36 mouse cellular contexts compared by ENCODE assay signal in genomic region chr5:139320424-139320823, GRCm38 (mm10). TPM values are rescaled to one million over a fixed set of nuclear protein-coding genes. Genes with fewer than 3 reads are reported as not detected.
DNase-seq lines count a peak whose midpoint lies in the region; ATAC-seq and TF ChIP-seq lines count a peak whose summit lies in the region.
"Had no signal": no experiment of that assay in that cellular context is flagged by ENCODE, and none has a peak within 500 bp of the region (broad histone marks: within the 10 kb centered on the region; RNA-seq: fewer than 3 reads in every experiment).

No protein-coding gene starts in this region.

- TF ChIP-seq CTCF in left cerebral cortex, adult 2 months (IDR thresholded peaks at IDR 0.05) = no peak

- no peak overlapping the region for H3K4me3 ChIP-seq in kidney, embryonic 15.5 days (replicated peaks)
- no peak overlapping the region for H3K4me3 ChIP-seq in left cerebral cortex, adult 2 months
- H3K4me3 ChIP-seq: embryonic facial prominence, embryonic 12.5 days; forebrain, embryonic 10.5 days; heart, adult 2 months; heart, embryonic 12.5 days; hindbrain, embryonic 13.5 days; liver, embryonic 13.5 days; midbrain, embryonic 13.5 days had no signal

- no peak overlapping the region for H3K4me2 ChIP-seq in kidney, embryonic 15.5 days
- H3K4me2 ChIP-seq: embryonic facial prominence, embryonic 12.5 days; heart, embryonic 12.5 days; hindbrain, embryonic 13.5 days; liver, embryonic 13.5 days; midbrain, embryonic 13.5 days had no signal

- WGBS in kidney, embryonic 15.5 days = 71% methylated on average over 7 of the region's 7 CpGs

- no peak overlapping the region for H3K27ac ChIP-seq in kidney, embryonic 15.5 days
- peak overlapping the region; percentile 56 for H3K27ac ChIP-seq in left cerebral cortex, adult 2 months
- H3K27ac ChIP-seq: embryonic facial prominence, embryonic 12.5 days; forebrain, embryonic 10.5 days; heart, adult 2 months; hindbrain, embryonic 13.5 days; liver, embryonic 13.5 days; macrophage; midbrain, embryonic 13.5 days had no signal

- DNase-seq in adrenal gland, postnatal 14 days = peak; percentile 38
- DNase-seq in adrenal gland, postnatal 4 days (ENCODE audit: low spot score in 2 of 2) = no peak
- DNase-seq in kidney, adult 18-20 months = peak; percentile 64
- DNase-seq in left cerebral cortex, adult 2 months (ENCODE audit: extremely low spot score in 1 of 2, low spot score in 2 of 2) = no peak
- DNase-seq in left cerebral cortex, adult 9 months (ENCODE audit: low spot score in 2 of 2) = no peak
- DNase-seq in layer of hippocampus, adult 8-10 months (ENCODE audit: low spot score in 2 of 2) = no peak
- DNase-seq: adrenal gland, adult 8-10 months; cerebellum, adult 18-20 months; embryo, embryonic 11 days; heart, adult 2 months; heart, postnatal 4 days; left cerebral cortex, postnatal 4 days; liver, embryonic 13.5 days; lung, adult 2 months; lung, postnatal 10 days; thymus, adult 2 months; thymus, postnatal 36 days had no signal

- H3K9me3 ChIP-seq in kidney, embryonic 15.5 days (replicated peaks) = no peaks in the 10 kb centered on the region
- H3K9me3 ChIP-seq: embryonic facial prominence, embryonic 12.5 days; forebrain, embryonic 10.5 days; heart, embryonic 12.5 days; hindbrain, embryonic 13.5 days; liver, embryonic 13.5 days; midbrain, embryonic 13.5 days had no signal

- no peak overlapping the region for H3K9ac ChIP-seq in kidney, embryonic 15.5 days
- H3K9ac ChIP-seq: embryonic facial prominence, embryonic 12.5 days; heart, embryonic 12.5 days; hindbrain, embryonic 13.5 days; liver, embryonic 13.5 days; midbrain, embryonic 13.5 days had no signal

- intact Hi-C loops in left cerebral cortex, adult 2 months (cut with DNase I) = loop anchor here (5.0 kb wide), 1 partner anchor 118 kb away; the partner anchor contains the start of gene Sun1

- peaks cover 24% of the 10 kb centered on the region for H3K27me3 ChIP-seq in kidney, embryonic 15.5 days
- H3K27me3 ChIP-seq: Patski had no signal

- ATAC-seq in kidney, embryonic 15.5 days (replicated peaks; ENCODE audit: low FRiP score) = no peak
- ATAC-seq: forebrain, embryonic 16.5 days; intestine, embryonic 16.5 days; midbrain, embryonic 13.5 days; Patski had no signal

- peaks cover 33% of the 10 kb centered on the region for H3K4me1 ChIP-seq in kidney, embryonic 15.5 days

- no peaks in the 10 kb centered on the region for H3K36me3 ChIP-seq in kidney, embryonic 15.5 days
- H3K36me3 ChIP-seq: embryonic facial prominence, embryonic 12.5 days; forebrain, embryonic 10.5 days; heart, embryonic 12.5 days; hindbrain, embryonic 13.5 days; liver, embryonic 13.5 days; midbrain, embryonic 13.5 days had no signal

RNA-seq across cellular contexts. Expression of gene Adap1, which starts 5.0 kb away (rescaled TPM):
- total RNA-seq in adrenal gland, postnatal 14 days (2021) = 4.5 and 6.8 TPM in 2 replicates
- total RNA-seq in adrenal gland, postnatal 4 days (2021) = 1 to 10 TPM; 6.2 to 8.0 TPM
- 2.1 and 2.2 TPM in 2 replicates for polyA plus RNA-seq in kidney, embryonic 15.5 days (2015; fragmentation: Nextera tagmentation; extraction: Ambion mirVana)
- total RNA-seq in left cerebral cortex, adult 2 months (2021) = 100 to 1,000 TPM; 242 to 256 TPM
- total RNA-seq in layer of hippocampus, adult 8-10 months (2022) = 100 to 1,000 TPM; 148 to 186 (median 164) TPM

RNA-seq across cellular contexts. Expression of gene Cox19, which starts 30.8 kb away (rescaled TPM):
- 68.3 and 74.0 TPM in 2 replicates for total RNA-seq in adrenal gland, postnatal 14 days (2021)
- 10 to 100 TPM; 62.9 to 65.6 TPM for total RNA-seq in adrenal gland, postnatal 4 days (2021)
- polyA plus RNA-seq in kidney, embryonic 15.5 days (2015; fragmentation: Nextera tagmentation; extraction: Ambion mirVana) = 96.2 and 102 TPM in 2 replicates
- total RNA-seq in left cerebral cortex, adult 2 months (2021) = 10 to 100 TPM; 67.6 to 69.4 TPM
- 10 to 100 TPM; 59.0 to 75.5 (median 67.5) TPM for total RNA-seq in layer of hippocampus, adult 8-10 months (2022)

RNA-seq across cellular contexts. Expression of gene Cyp2w1, which starts 32.0 kb away (rescaled TPM):
- not detected in 2 replicates for total RNA-seq in adrenal gland, postnatal 14 days (2021)
- total RNA-seq in adrenal gland, postnatal 4 days (2021) = not detected
- polyA plus RNA-seq in kidney, embryonic 15.5 days (2015; fragmentation: Nextera tagmentation; extraction: Ambion mirVana) = 0.16 and 0.60 TPM in 2 replicates
- total RNA-seq in left cerebral cortex, adult 2 months (2021) = not detected
- not detected for total RNA-seq in layer of hippocampus, adult 8-10 months (2022)
- total RNA-seq: adrenal gland, adult 8-10 months; gastrocnemius, adult 8-10 months; gastrocnemius, postnatal 4 days; heart, adult 2 months; heart, postnatal 4 days; layer of hippocampus, adult 18-20 months; layer of hippocampus, postnatal 14 days; left cerebral cortex, adult 8-10 months; left cerebral cortex, postnatal 4 days; megakaryocyte-erythroid progenitor cell, adult 5-6 weeks; MEL had no signal
- polyA plus RNA-seq: forebrain, embryonic 10.5 days; forebrain, embryonic 16.5 days; heart, adult 2 months; heart, embryonic 12.5 days; heart, postnatal 0 days; hindbrain, embryonic 13.5 days; liver, embryonic 13.5 days; macrophage; midbrain, embryonic 13.5 days; neural tube, embryonic 14.5 days; Patski had no signal

RNA-seq across cellular contexts. Expression of gene Gpr146, which starts 57.1 kb away (rescaled TPM):
- total RNA-seq in adrenal gland, postnatal 14 days (2021) = 12.1 and 14.8 TPM in 2 replicates
- total RNA-seq in adrenal gland, postnatal 4 days (2021) = 10 to 100 TPM; 10.4 to 10.7 TPM
- 4.1 and 5.4 TPM in 2 replicates for polyA plus RNA-seq in kidney, embryonic 15.5 days (2015; fragmentation: Nextera tagmentation; extraction: Ambion mirVana)
- total RNA-seq in left cerebral cortex, adult 2 months (2021) = 10 to 100 TPM; 12.5 to 13.9 TPM
- 10 to 100 TPM; 12.2 to 14.8 (median 13.2) TPM for total RNA-seq in layer of hippocampus, adult 8-10 months (2022)

Comparison
In these comparisons a context has a peak if more than half of its experiments do, and no peak if none do; other contexts are left out.
1. DNase-seq: peak in adrenal gland, postnatal 14 days (single experiment) and kidney, adult 18-20 months (single experiment); none in adrenal gland, postnatal 4 days (0 of 2), left cerebral cortex, adult 2 months (0 of 2), left cerebral cortex, adult 9 months (0 of 2) and layer of hippocampus, adult 8-10 months (0 of 2).
2. RNA of gene Adap1, which starts 5.0 kb away (total RNA-seq): 242 to 256 TPM in left cerebral cortex, adult 2 months and 148 to 186 TPM in layer of hippocampus, adult 8-10 months; 6.2 to 8.0 TPM in adrenal gland, postnatal 4 days and 4.5 to 6.8 TPM in adrenal gland, postnatal 14 days; every median in the first group is over 10 times any median in the second.